Mouse (Mus musculus) kidney, adult 2 months (tissue): Measurements from ENCODE around the gene Cpne5.

ENCODE experiments used
- CTCF ChIP-seq: fragments of 200-500 bp; conservative IDR thresholded peaks from 2 replicates; pipeline ENCODE4 v1.5.1; 2011; ENCODE audit warnings: low read depth, mild to moderate bottlenecking, control low read depth, low read length, moderate library complexity, mixed read lengths; ENCODE audit not compliant: insufficient read depth, insufficient read length
- POLR2A ChIP-seq: fragments of 200-500 bp; IDR thresholded peaks from one replicate; pipeline ENCODE4 v1.6.1; 2011; ENCODE audit warnings: low read depth, low read length, control low read depth

DNA sequence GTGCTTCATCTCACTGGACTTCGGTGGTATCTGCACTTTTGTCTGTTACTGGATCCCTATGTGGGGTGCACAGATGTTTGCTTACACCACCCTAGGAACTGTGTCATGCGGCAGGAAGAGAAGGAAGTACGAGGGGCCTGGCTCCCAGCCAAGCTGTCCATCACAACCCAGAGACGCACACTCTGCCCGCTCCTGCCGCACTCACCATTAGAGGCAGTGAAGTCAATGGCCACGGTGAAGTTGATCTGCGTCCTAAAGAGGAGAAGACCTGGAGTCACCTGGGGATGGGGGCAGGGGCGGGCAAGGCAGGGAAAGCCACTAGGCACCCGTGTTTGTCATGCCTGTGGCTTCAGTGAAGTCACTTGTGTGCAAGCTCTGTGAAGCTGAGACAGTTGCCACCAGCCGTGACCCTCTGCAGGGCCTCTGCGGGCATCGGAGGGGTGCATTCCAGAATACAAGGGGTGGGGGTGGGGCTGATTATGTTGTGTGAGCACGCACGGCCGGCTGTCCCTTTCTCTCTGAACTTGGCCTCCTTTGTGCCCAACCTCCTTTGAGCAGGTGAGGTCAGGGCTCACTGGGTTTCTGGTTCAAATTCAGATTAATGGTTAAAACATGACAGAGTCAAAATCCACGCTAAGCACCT is 73.4 kb downstream of the Cpne5 start:
- TF ChIP-seq CTCF (no peak), POLR2A (no peak)
